Mouse (Mus musculus): ENCODE results near the gene Insm1.

The Insm1 gene

GRCm38 (mm10) chr2:146221076-146221928 is at the start of gene Insm1:
Insm1 (plus strand) TSS chr2:146221921.
- DNase-seq (ENCODE audit: low spot score in 2 of 2): peak; percentile 54 to 55

GRCm38 (mm10) chr2:146172106-146172505 is 49.6 kb upstream of the Insm1 start:
- no peak for DNase-seq (ENCODE audit: low spot score in 2 of 2)

- peak; percentile 41 to 53 for DNase-seq (ENCODE audit: low spot score in 2 of 2)
Measured at GRCm38 (mm10) chr2:146174173-146174572, 47.5 kb upstream of the Insm1 start.

DNA sequence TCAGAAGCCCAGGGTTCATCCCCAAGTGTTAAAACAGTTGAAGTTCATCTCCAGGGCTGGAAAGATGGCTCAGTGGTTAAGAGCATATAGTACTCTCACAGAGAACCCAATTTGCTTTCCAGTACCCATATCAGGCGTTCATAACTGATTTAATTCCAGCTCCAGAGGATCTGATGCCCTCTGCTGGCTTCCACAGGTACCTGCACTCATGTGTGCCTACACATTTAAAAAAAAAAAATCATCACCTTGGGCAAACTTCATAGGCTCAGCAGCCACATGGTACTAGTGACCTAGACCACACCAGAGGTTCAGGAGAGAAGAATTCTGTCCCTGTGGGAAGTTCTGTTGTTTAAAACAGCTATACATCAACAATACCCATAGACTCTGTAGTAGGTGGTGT is 43.0 kb upstream of the Insm1 start:
- DNase-seq (ENCODE audit: low spot score in 2 of 2): no peak

DNA sequence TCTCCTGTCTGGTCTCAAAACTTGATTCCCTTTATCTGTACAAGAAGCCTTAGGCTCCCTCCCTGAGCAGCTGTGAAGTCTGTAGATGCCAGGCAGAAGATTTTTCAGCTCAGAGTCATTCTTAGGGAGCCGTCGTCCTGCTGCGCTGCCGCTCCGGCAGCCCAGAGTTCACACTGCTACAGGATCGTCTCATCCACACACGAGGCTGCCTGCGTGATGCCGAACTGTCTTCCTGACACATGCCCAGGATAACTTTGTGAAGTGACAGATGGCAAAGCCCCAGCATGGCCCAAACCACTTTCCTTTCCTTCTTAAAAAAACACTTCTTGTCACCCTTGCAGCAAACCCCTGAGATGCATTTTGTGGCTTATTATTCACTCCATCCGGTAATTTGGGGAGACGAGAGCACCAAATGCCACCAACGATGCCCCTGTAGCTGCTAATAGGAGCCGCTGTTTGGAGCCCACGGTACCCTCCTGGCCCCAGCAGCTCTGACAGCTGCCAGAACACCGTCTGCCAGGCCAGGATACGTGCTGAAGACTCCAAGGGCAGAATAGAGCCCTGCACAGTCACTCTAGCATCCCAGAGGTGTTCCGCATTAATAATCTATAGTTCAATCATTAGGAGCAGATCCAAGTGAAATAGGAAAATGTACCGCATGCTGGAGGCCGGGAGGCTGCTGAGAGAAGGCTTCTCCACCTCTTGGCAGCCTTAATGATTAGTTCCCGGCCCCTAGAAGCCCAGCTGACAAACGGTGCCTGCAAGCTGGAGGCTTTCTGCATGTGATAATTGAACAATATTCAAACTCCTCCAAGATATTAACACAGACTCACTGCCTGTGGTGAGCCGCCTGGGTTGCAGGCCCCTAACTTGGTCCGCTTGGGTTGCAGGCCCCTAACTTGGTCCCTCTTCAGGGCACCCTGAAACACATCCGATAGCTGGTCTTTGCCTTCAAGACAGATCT is 37.6 kb upstream of the Insm1 start:
- no peak for DNase-seq (ENCODE audit: low spot score in 2 of 2)

GRCm38 (mm10) chr2:146196126-146196525 is 25.6 kb upstream of the Insm1 start:
- no peak for DNase-seq (ENCODE audit: low spot score in 2 of 2)

- no peak for DNase-seq (ENCODE audit: low spot score in 2 of 2)
Measured at GRCm38 (mm10) chr2:146197947-146198346, 23.8 kb upstream of the Insm1 start.

- DNase-seq (ENCODE audit: low spot score in 2 of 2): no peak
Measured at GRCm38 (mm10) chr2:146210968-146211367, 10.8 kb upstream of the Insm1 start.

GRCm38 (mm10) chr2:146214715-146215114 is 7.0 kb upstream of the Insm1 start:
- peak; percentile 51 to 56 for DNase-seq (ENCODE audit: low spot score in 2 of 2)

DNA sequence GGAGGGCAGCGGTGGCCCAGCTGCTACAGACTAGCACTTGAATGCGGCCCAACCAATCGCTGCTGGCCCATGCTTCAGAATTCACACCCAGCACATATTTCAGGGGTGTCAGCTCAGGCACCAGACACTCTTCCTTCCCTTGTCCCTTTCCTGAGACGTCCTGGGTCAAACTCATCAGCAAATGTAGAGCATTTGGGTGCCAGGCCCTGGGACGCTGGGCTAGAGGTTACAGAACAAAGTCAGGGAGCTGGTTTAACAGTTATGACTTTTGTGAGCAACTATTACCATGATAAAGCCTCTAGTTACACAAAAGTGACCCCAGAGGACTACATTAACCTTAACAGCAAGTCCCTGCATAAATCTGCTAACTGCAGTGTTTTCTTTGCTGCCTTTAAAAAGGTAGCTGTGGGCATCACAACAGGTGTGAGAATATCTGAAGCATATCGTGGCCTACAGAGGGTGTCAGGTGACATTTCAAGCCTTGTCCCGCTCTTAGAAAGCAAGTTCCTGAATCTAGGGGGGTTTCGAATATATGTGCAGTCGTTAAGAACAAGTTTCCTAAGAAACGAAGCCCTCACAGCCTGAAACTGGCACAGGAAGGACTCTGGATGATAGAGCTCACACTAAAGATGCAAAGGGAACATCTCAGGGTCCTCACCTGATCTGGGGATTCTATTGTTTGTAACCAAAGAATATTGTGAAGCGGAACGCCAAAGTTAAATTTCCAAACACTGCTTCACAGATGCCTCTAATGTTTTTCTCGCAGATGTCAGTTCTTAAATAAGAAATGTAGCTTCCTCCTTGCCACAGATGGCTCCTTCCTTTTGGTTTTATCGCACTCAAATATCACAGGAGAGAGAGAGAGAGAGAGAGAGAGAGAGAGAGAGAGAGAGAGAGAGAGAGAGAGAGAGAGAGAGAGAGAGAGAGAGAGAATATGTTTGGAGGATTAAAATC is 5.3 kb upstream of the Insm1 start:
- DNase-seq (ENCODE audit: low spot score in 2 of 2): no peak

GRCm38 (mm10) chr2:146217227-146217980 is 4.3 kb upstream of the Insm1 start:
- peak; percentile 24 to 27 for DNase-seq (ENCODE audit: low spot score in 2 of 2)

GRCm38 (mm10) chr2:146218161-146218691 is 3.5 kb upstream of the Insm1 start:
- no peak for DNase-seq (ENCODE audit: low spot score in 2 of 2)

DNA sequence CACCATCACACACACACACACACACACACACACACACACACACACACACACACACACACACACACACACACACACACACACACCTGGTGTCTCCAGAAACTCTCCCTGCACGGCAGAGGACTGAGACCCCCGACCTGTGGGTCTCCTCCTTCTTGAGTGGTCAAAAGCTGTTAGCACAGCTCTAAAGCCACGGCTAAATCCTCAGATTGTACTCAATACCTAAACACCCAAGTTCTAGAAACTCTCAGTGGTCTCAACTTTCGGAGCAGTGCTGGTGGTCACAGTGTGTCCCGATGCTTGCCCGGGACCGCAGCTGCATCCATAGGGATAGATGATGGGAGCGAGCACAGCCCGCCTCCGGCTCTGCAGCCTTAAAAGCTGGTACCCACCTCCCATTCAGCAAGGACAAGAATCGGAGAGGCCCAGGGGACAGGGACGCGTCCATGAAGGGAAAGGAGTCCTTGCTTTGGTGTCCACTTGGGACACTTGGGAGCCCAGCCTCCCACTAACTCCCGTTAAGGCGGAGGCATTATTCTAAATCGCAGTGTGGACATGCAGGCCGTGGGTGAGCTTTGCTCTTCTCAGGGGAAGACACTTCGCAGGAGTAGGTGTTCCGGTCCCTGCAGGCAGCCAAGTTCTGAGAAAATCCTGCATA is 2.7 kb upstream of the Insm1 start:
- DNase-seq (ENCODE audit: low spot score in 2 of 2): peak; percentile 44 to 47

DNA sequence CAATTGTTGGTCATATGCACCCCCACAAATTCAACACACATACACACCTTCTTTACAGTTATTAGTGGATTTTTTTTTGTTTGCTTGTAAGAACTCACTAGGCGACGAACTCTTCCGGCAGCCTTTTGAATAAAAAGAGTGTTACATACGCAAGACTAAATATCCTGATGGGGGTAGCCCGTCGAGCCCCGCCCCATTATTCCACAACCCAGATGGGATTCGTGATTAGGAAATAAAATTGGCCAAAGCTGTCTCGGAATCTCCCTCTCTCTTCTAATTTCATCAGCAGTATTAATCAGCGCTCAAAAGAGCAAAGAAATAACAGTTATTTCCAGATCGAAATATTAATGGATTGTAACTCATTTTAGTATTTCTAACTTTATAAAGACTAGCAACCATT is 1.9 kb upstream of the Insm1 start:
- DNase-seq (ENCODE audit: low spot score in 2 of 2): no peak

DNA sequence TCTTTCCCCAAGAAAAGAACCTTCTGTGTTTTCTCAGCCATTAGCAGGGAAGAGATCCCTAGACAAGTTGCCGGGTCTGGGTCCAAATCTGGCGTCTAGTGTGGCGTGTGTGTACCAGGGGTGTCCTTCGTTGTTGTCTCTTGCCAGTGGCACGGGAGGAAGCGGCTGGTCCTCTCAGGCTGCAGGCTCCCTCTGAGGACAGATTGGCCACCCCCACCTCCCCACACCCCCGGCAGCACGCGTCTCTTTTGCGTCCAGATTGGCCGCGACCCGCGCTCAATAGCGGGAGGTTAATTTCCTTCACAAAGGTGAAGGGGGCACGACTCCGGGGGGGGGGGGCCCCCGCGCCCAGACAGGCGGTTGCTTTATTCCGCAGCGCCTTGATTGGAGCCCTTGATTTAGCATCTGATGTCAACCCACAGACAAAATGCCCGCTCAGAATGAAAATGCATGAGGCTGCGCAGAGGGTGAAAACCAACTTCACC is 1.1 kb upstream of the Insm1 start:
- DNase-seq (ENCODE audit: low spot score in 2 of 2): peak in 1 of 2 experiments; percentile 26

GRCm38 (mm10) chr2:146221929-146222278 is 183 bp downstream of the Insm1 start:
- DNase-seq (ENCODE audit: low spot score in 2 of 2): peak; percentile 37 to 45

GRCm38 (mm10) chr2:146222279-146223175 is 806 bp downstream of the Insm1 start:
- peak in 1 of 2 experiments; percentile 32 for DNase-seq (ENCODE audit: low spot score in 2 of 2)

DNA sequence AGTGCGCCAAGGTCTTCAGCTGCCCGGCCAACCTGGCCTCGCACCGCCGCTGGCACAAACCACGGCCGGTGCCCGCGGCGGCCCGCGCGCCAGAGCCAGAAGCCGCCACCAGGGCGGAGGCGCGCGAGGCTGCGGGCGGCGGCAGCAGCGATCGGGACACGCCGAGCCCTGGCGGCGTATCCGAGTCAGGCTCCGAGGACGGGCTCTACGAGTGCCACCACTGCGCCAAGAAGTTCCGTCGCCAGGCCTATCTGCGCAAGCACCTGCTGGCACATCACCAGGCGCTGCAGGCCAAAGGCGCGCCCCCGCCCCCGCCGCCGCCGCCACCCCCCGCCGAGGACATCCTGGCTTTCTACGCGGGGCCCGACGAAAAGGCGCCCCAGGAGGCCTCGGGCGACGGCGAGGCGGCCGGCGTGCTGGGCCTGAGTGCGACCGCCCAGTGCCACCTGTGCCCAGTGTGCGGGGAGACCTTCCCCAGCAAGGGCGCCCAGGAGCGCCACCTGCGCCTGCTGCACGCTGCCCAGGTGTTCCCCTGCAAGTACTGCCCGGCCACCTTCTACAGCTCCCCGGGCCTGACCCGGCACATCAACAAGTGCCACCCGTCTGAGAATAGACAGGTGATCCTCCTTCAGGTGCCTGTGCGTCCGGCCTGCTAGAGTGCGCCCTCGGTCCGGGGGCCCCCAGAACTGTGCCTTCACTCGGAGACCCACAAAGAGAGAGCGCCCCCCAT is 1.6 kb downstream of the Insm1 start:
- peak in 1 of 2 experiments; percentile 37 for DNase-seq (ENCODE audit: low spot score in 2 of 2)
